Mouse (Mus musculus): ENCODE measurements around the gene Wfdc2. TPM values are rescaled to one million over a fixed set of nuclear protein-coding genes. Genes with fewer than 3 reads are reported as not detected.
A peak's percentile ranks its signal among the peaks of the same experiment; 100 is the strongest.

Gene Wfdc2
- polyA plus RNA-seq (2014; fragmentation: Nextera tagmentation; extraction: Ambion mirVana): 1.3 and 6.2 TPM in 2 replicates

GRCm38 (mm10) chr2:164562391-164563188 lies at the start of gene Wfdc2:
Gene Wfdc2 (plus strand): TSS chr2:164562413.
- Histone ChIP-seq H3K4me2 (ENCODE audit: low read length) (peak within 1 kb of the TSS; percentile 86), H3K27ac (replicated peaks in 1 of 2; ENCODE audit: control insufficient read depth in 1 of 2, insufficient read depth in 1 of 2, low read depth in 2 of 2, low read length in 2 of 2) (no peak within 1 kb of the TSS), H3K9me3 (ENCODE audit: control insufficient read depth, low read length) (no peaks in the 10 kb centered on the region), H3K27me3 (ENCODE audit: control insufficient read depth, insufficient read depth, low read length) (peaks cover 27% of the 10 kb centered on the region), H3K9ac (ENCODE audit: low read length) (peak within 1 kb of the TSS; percentile 64), H3K4me3 (ENCODE audit: control insufficient read depth in 1 of 2, insufficient read depth in 1 of 2, low read depth in 1 of 2, low read length in 2 of 2) (peak within 1 kb of the TSS; percentile 34 to 47), H3K4me1 (ENCODE audit: control insufficient read depth in 2 of 2, insufficient read depth in 2 of 2, low read length in 2 of 2) (peaks cover 2 to 14% of the 10 kb centered on the region in 2 experiments; a peak in 3 of 4 replicates), H3K36me3 (ENCODE audit: control insufficient read depth, insufficient read depth, low read length) (no peaks in the 10 kb centered on the region)
- WGBS: 5% methylated on average over 24 of the region's 24 CpGs
- ATAC-seq (ENCODE audit: insufficient number of reproducible peaks, insufficient read depth, low FRiP score, low read depth): no peak

- H3K9ac ChIP-seq (ENCODE audit: low read length): no peak overlapping the region
- no peak overlapping the region for H3K4me3 ChIP-seq (ENCODE audit: control insufficient read depth in 1 of 2, insufficient read depth in 1 of 2, low read depth in 1 of 2, low read length in 2 of 2)
- peak overlapping the region; percentile 62 to 72; a peak in 3 of 4 replicates for H3K27ac ChIP-seq (replicated peaks in 1 of 2; ENCODE audit: control insufficient read depth in 1 of 2, insufficient read depth in 1 of 2, low read depth in 2 of 2, low read length in 2 of 2)
- no peaks in the 10 kb centered on the region for H3K36me3 ChIP-seq (ENCODE audit: control insufficient read depth, insufficient read depth, low read length)
- no peaks in the 10 kb centered on the region for H3K9me3 ChIP-seq (ENCODE audit: control insufficient read depth, low read length)
- no peak overlapping the region for H3K4me2 ChIP-seq (ENCODE audit: low read length)
- H3K4me1 ChIP-seq (ENCODE audit: control insufficient read depth in 2 of 2, insufficient read depth in 2 of 2, low read length in 2 of 2): peaks cover 6% of the 10 kb centered on the region in 2 experiments; a peak in 3 of 4 replicates
- WGBS: 58% methylated on average over 8 of the region's 8 CpGs
- no peaks in the 10 kb centered on the region for H3K27me3 ChIP-seq (ENCODE audit: control insufficient read depth, insufficient read depth, low read length)
- ATAC-seq (ENCODE audit: insufficient number of reproducible peaks, insufficient read depth, low FRiP score, low read depth): peak; percentile 52
These were observed 48.8 kb upstream of the Wfdc2 start for GRCm38 (mm10) chr2:164513389-164513788.

GRCm38 (mm10) chr2:164514916-164515315 lies 47.3 kb upstream of the Wfdc2 start:
- Histone ChIP-seq H3K4me2 (ENCODE audit: low read length) (no peak overlapping the region), H3K4me1 (ENCODE audit: control insufficient read depth in 2 of 2, insufficient read depth in 2 of 2, low read length in 2 of 2) (peaks cover 8 to 12% of the 10 kb centered on the region in 2 experiments; a peak in 3 of 4 replicates), H3K4me3 (ENCODE audit: control insufficient read depth in 1 of 2, insufficient read depth in 1 of 2, low read depth in 1 of 2, low read length in 2 of 2) (no peak overlapping the region), H3K27me3 (ENCODE audit: control insufficient read depth, insufficient read depth, low read length) (no peaks in the 10 kb centered on the region), H3K27ac (replicated peaks in 1 of 2; ENCODE audit: control insufficient read depth in 1 of 2, insufficient read depth in 1 of 2, low read depth in 2 of 2, low read length in 2 of 2) (no peak overlapping the region), H3K9me3 (ENCODE audit: control insufficient read depth, low read length) (no peaks in the 10 kb centered on the region), H3K9ac (ENCODE audit: low read length) (no peak overlapping the region), H3K36me3 (ENCODE audit: control insufficient read depth, insufficient read depth, low read length) (no peaks in the 10 kb centered on the region)
- WGBS: 81% methylated on average over 3 of the region's 3 CpGs
- ATAC-seq (ENCODE audit: insufficient number of reproducible peaks, insufficient read depth, low FRiP score, low read depth): no peak

- Histone ChIP-seq H3K4me3 (ENCODE audit: control insufficient read depth in 1 of 2, insufficient read depth in 1 of 2, low read depth in 1 of 2, low read length in 2 of 2) (no peak overlapping the region), H3K9me3 (ENCODE audit: control insufficient read depth, low read length) (no peaks in the 10 kb centered on the region), H3K4me1 (ENCODE audit: control insufficient read depth in 2 of 2, insufficient read depth in 2 of 2, low read length in 2 of 2) (peaks cover 6% of the 10 kb centered on the region in 2 experiments; a peak in 3 of 4 replicates), H3K36me3 (ENCODE audit: control insufficient read depth, insufficient read depth, low read length) (no peaks in the 10 kb centered on the region), H3K4me2 (ENCODE audit: low read length) (no peak overlapping the region), H3K9ac (ENCODE audit: low read length) (no peak overlapping the region), H3K27me3 (ENCODE audit: control insufficient read depth, insufficient read depth, low read length) (no peaks in the 10 kb centered on the region), H3K27ac (replicated peaks in 1 of 2; ENCODE audit: control insufficient read depth in 1 of 2, insufficient read depth in 1 of 2, low read depth in 2 of 2, low read length in 2 of 2) (no peak overlapping the region)
- no peak for ATAC-seq (ENCODE audit: insufficient number of reproducible peaks, insufficient read depth, low FRiP score, low read depth)
- WGBS: 66% methylated on average over 9 of the region's 9 CpGs
These were observed 46.3 kb upstream of the Wfdc2 start for GRCm38 (mm10) chr2:164515897-164516296.

- 75% methylated on average over 11 of the region's 11 CpGs for WGBS
- ATAC-seq (ENCODE audit: insufficient number of reproducible peaks, insufficient read depth, low FRiP score, low read depth): no peak
- Histone ChIP-seq H3K27me3 (ENCODE audit: control insufficient read depth, insufficient read depth, low read length) (0 out of 2 replicates have a peak, but pooled peaks cover 2% of the 10 kb centered on the region), H3K9ac (ENCODE audit: low read length) (no peak overlapping the region), H3K4me3 (ENCODE audit: control insufficient read depth in 1 of 2, insufficient read depth in 1 of 2, low read depth in 1 of 2, low read length in 2 of 2) (no peak overlapping the region), H3K9me3 (ENCODE audit: control insufficient read depth, low read length) (no peaks in the 10 kb centered on the region), H3K4me2 (ENCODE audit: low read length) (no peak overlapping the region), H3K36me3 (ENCODE audit: control insufficient read depth, insufficient read depth, low read length) (no peaks in the 10 kb centered on the region), H3K4me1 (ENCODE audit: control insufficient read depth in 2 of 2, insufficient read depth in 2 of 2, low read length in 2 of 2) (peaks cover 6% of the 10 kb centered on the region in 2 experiments; a peak in 3 of 4 replicates), H3K27ac (replicated peaks in 1 of 2; ENCODE audit: control insufficient read depth in 1 of 2, insufficient read depth in 1 of 2, low read depth in 2 of 2, low read length in 2 of 2) (no peak overlapping the region)
These were observed 45.6 kb upstream of the Wfdc2 start for GRCm38 (mm10) chr2:164516592-164516991.

- H3K36me3 ChIP-seq (ENCODE audit: control insufficient read depth, insufficient read depth, low read length): no peaks in the 10 kb centered on the region
- peak overlapping the region; percentile 12 to 18; a peak in 1 of 4 replicates for H3K27ac ChIP-seq (replicated peaks in 1 of 2; ENCODE audit: control insufficient read depth in 1 of 2, insufficient read depth in 1 of 2, low read depth in 2 of 2, low read length in 2 of 2)
- peaks cover 11% of the 10 kb centered on the region for H3K27me3 ChIP-seq (ENCODE audit: control insufficient read depth, insufficient read depth, low read length)
- WGBS: 31% methylated on average over 10 of the region's 10 CpGs
- ATAC-seq (ENCODE audit: insufficient number of reproducible peaks, insufficient read depth, low FRiP score, low read depth): no peak
- H3K4me3 ChIP-seq (ENCODE audit: control insufficient read depth in 1 of 2, insufficient read depth in 1 of 2, low read depth in 1 of 2, low read length in 2 of 2): no peak overlapping the region
- H3K4me1 ChIP-seq (ENCODE audit: control insufficient read depth in 2 of 2, insufficient read depth in 2 of 2, low read length in 2 of 2): peaks cover 6% of the 10 kb centered on the region in 2 experiments; a peak in 3 of 4 replicates
- H3K9me3 ChIP-seq (ENCODE audit: control insufficient read depth, low read length): 0 out of 2 replicates have a peak, but pooled peaks cover under 1% of the 10 kb centered on the region
- H3K4me2 ChIP-seq (ENCODE audit: low read length): no peak overlapping the region
- no peak overlapping the region for H3K9ac ChIP-seq (ENCODE audit: low read length)
These were observed 44.6 kb upstream of the Wfdc2 start for GRCm38 (mm10) chr2:164517485-164518221.

GRCm38 (mm10) chr2:164518266-164519170 lies 43.7 kb upstream of the Wfdc2 start:
- peak overlapping the region; percentile 12 to 45; a peak in 3 of 4 replicates for H3K27ac ChIP-seq (replicated peaks in 1 of 2; ENCODE audit: control insufficient read depth in 1 of 2, insufficient read depth in 1 of 2, low read depth in 2 of 2, low read length in 2 of 2)
- peaks cover 14% of the 10 kb centered on the region for H3K27me3 ChIP-seq (ENCODE audit: control insufficient read depth, insufficient read depth, low read length)
- ATAC-seq (ENCODE audit: insufficient number of reproducible peaks, insufficient read depth, low FRiP score, low read depth): no peak
- H3K9me3 ChIP-seq (ENCODE audit: control insufficient read depth, low read length): peaks cover 5% of the 10 kb centered on the region; the same call in 1 of the 2 replicates
- no peak overlapping the region for H3K4me3 ChIP-seq (ENCODE audit: control insufficient read depth in 1 of 2, insufficient read depth in 1 of 2, low read depth in 1 of 2, low read length in 2 of 2)
- 35% methylated on average over 11 of the region's 11 CpGs for WGBS
- no peaks in the 10 kb centered on the region for H3K36me3 ChIP-seq (ENCODE audit: control insufficient read depth, insufficient read depth, low read length)
- H3K4me2 ChIP-seq (ENCODE audit: low read length): no peak overlapping the region
- H3K9ac ChIP-seq (ENCODE audit: low read length): no peak overlapping the region
- H3K4me1 ChIP-seq (ENCODE audit: control insufficient read depth in 2 of 2, insufficient read depth in 2 of 2, low read length in 2 of 2): peaks cover 2 to 6% of the 10 kb centered on the region in 2 experiments; a peak in 3 of 4 replicates
